Mouse (Mus musculus) embryonic fibroblast, embryonic 13.5 days (primary cell): ENCODE results near the gene Nr4a1. TPM values are rescaled to one million over a fixed set of nuclear protein-coding genes. Genes with fewer than 3 reads are reported as not detected.
A peak's percentile ranks its signal among the peaks of the same experiment; 100 is the strongest.

Source experiments
- H3K27ac ChIP-seq: 2 replicates; pipeline ENCODE4 v1.5.1; 2012; ENCODE audit warnings: low read length, control low read depth, inconsistent platforms; ENCODE audit not compliant: insufficient read depth
- H3K4me1 ChIP-seq: 2 replicates; pipeline ENCODE4 v1.6.1; 2011; ENCODE audit warnings: low read length; ENCODE audit not compliant: control insufficient read depth, insufficient read depth
- H3K4me3 ChIP-seq: 2 replicates; pipeline ENCODE4 v1.5.1; 2011; ENCODE audit warnings: mild to moderate bottlenecking, control low read depth, low read length; ENCODE audit not compliant: insufficient read depth
- CTCF ChIP-seq: IDR thresholded peaks from 2 replicates; pipeline ENCODE4 v1.5.1; 2011; ENCODE audit warnings: mild to moderate bottlenecking, control low read depth, low read length, moderate library complexity, borderline replicate concordance; ENCODE audit not compliant: insufficient read depth
- POLR2A ChIP-seq: IDR thresholded peaks from 2 replicates; pipeline ENCODE4 v1.6.1; 2011; ENCODE audit warnings: low read depth, mild to moderate bottlenecking, control low read depth, low read length, moderate library complexity
- polyA plus RNA-seq: library from polyadenylated mRNA; stranded (reverse); fragments of >200 nt; gene quantifications from 2 replicates; pipeline ENCODE4 v1.2.4, GENCODE M21; 2011; ENCODE audit warnings: low read depth; ENCODE audit not compliant: missing spikeins, insufficient read length

Gene Nr4a1
- polyA plus RNA-seq, 1 experiment = 68.2 TPM

DNA sequence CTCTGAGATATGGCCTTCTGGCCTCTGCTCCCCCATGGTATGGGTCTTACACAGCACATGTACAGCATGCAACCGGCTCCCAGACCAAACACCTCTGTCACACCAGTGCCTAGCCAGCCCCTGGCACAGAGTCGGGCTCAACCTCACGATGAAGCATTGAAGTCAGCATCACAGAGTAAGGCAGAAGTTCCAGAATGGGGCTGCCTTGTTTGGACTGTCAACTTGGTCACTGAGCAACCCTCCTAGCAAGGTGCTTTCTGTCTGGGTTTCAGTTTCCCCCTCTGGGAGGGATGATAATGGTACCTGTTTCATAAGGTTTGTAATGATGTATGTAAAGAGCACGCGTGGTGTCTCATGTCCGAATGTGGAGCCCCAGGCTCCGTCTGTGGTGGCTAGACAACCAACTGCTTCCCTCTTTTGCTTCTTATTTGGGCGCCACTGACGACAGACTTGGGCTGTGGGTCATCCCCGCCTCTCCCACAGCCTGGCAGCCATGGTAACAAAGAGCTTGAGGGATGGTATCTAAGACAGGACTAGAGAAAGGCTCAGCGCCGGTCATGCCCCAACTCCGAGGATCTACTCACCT lies 31.1 kb upstream of the Nr4a1 start:
- H3K4me1 ChIP-seq = peaks cover 11% of the 10 kb centered on the region
- H3K27ac ChIP-seq = no peak overlapping the region
- H3K4me3 ChIP-seq = no peak overlapping the region
- TF ChIP-seq POLR2A (no peak), CTCF (no peak)

DNA sequence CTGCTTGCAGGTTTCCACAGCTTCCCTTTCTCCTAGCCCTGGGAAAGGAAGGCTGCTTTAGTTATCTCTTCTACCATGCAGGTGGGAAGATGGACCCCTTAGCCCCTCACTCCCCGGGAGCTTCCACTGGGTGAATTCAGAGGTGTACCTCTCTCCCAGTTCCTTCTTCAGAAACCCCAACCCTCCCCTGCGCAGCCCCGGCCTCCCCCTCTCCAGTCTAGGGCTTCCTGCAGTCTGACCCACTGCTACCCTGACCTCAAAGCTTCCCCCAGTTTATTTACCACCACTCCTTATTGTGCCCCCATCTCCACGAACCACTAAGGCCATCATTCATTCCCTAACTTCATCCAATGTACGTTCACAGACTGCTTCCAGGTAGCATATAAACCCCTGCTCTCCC lies 30.5 kb upstream of the Nr4a1 start:
- Histone ChIP-seq H3K4me1 (peaks cover 15% of the 10 kb centered on the region), H3K4me3 (0 out of 2 replicates have a peak overlapping the region, but pooled peaks have one; percentile 7), H3K27ac (no peak overlapping the region)
- TF ChIP-seq POLR2A (no peak), CTCF (no peak)

DNA sequence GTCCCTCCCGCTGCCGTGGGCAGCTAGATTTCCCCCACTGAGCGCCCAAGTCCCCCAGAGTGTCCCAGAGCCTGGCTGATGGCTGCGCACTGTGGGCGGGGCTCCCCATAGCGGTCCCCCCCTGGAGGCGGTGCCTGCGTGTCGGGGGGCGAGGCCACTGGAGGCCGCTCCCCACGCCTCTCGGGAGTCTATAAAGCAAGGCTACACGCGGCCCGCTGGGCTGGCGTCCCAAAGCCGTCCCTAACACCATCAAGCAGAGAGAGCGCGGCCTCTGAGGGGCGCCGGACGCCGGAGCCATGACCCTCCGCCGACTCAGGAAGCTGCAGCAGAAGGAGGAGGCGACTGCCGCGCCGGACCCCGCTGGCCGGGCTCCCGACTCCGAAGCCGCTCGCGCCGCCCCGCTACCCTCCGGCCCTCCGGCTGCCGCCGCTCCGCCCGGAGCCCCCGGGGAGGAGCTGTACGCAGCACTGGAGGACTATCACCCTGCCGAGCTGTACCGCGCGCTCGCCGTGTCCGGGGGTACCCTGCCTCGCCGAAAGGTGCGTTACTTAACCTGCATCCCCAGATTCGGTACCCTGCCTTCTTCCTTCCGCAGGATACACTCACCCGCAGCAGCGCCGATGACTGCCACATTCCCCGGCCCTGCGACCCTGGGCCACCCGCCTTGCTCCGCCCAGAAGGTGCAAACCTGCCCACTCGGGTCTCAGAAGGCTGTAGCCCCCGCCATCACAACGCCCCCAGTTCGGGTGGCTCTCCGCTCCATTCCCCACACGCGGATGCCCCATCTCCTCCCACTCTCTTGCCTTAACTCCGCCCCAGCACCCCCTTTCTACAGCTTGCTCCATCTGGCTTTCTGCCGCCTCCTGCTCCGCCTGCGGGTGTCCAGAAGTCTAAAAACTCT lies 29.8 kb upstream of the Nr4a1 start, which contains the start of gene Grasp:
Gene Grasp (plus strand): TSS at position 183 of the 901 bp plus-strand sequence.
- H3K4me3 ChIP-seq = peak within 1 kb of the TSS; percentile 86
- TF ChIP-seq CTCF (no peak), POLR2A (peak; percentile 98)
- H3K27ac ChIP-seq = peak within 1 kb of the TSS; percentile 14; the same call in 1 of the 2 replicates
- H3K4me1 ChIP-seq = peaks cover 18% of the 10 kb centered on the region

DNA sequence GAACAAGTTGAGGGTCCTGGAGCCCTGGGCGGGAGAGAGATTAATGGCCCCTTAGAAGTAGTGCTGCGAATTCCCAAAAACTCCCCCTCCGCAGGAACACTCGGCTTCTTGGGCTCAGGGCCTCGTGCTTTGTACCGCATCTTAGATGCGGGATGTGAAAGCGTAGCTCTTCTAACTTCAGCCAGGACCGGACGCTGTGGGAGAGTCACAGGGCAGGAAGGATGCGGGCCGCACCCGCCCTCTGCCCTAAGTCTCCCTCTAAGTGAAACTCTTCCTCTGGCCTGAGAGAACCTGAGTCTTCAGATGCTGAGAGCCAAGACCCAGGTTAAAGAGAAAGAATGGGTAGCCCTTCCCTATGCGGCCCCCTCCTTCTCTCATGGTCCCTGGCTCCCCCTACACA lies 29.1 kb upstream of the Nr4a1 start:
- TF ChIP-seq CTCF = no peak
- TF ChIP-seq POLR2A = no peak
- peak overlapping the region; percentile 86 for H3K4me3 ChIP-seq
- peaks cover 18% of the 10 kb centered on the region for H3K4me1 ChIP-seq

DNA sequence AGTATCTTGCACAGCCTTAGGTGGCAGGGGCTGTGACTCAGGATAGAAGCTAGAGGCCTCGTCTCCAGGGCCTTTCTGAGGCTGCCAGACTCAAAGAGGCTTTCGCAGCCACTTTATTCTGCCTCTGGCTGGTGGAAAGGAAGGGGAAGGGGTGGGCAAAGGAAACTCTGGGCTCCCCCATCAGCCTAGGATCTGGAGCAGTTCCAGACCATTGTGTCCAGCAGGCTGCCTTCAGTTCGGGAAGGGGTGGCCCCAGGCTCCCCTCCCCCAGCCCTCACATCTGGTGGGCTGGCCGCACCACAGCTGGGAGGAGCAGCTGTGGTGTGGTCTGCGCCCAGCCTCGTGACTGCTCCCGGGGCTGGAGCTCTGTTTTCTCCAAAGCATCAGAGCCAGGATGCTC lies 26.1 kb upstream of the Nr4a1 start:
- Histone ChIP-seq H3K4me3 (no peak overlapping the region), H3K4me1 (peaks cover 10% of the 10 kb centered on the region), H3K27ac (peak overlapping the region; percentile 64)
- TF ChIP-seq POLR2A (no peak), CTCF (no peak)

More for the DNA sequence above, 29.1 kb upstream of the Nr4a1 start:
- peak overlapping the region; percentile 14; the same call in 1 of the 2 replicates for H3K27ac ChIP-seq

DNA sequence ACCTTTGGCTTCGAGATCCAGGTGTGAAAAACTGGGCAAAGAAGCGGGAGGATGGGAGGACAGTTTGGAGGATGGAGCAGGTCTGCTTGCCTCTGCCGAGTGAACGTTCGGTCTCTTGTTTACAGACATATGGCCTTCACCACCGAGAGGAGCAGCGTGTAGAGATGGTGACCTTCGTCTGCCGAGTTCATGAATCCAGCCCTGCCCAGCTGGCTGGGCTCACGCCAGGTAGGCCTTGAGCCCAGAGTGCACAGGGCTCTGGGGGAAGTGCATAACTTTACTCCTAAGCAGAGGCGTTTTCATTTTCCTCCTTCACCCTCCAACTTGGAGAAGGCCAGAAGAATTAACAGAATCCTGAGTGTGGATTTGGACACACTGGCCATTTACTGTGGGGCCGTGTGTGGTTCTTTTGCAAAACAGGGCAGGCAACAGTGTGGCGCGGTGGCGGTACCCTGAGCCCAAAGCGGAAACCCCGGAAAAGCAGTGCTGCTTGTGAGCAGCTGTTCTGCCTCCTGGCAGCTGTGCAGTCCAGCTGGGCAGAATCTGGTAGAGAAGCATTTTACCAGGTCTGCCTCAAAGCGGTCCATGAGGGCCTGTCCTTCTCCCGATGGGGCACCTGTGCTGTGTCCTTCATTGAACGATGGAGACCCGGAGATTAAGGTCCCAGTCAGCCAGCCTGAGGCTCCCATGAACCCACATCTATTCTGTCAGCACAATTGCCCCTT lies 25.0 kb upstream of the Nr4a1 start:
- Histone ChIP-seq H3K27ac (peak overlapping the region; percentile 64; the same call in 1 of the 2 replicates), H3K4me1 (peaks cover 10% of the 10 kb centered on the region; the same call in 1 of the 2 replicates), H3K4me3 (no peak overlapping the region)
- no peak for TF ChIP-seq CTCF
- TF ChIP-seq POLR2A = no peak

DNA sequence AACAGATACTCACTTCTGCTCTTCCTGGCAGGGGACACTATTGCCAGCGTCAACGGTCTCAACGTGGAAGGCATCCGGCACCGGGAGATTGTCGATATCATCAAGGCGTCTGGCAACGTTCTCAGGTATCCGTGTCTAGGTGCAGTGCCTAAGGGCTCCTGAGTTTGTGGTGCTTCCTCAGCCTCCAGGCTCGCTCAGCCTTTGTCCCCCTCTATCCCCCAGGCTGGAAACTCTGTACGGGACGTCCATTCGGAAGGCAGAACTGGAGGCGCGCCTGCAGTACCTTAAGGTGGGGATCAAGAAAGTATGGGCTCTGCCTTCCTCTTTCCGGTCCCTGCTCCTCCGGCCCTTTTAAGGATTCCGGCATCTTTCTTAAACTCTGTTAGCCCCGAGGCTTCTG lies 23.6 kb upstream of the Nr4a1 start:
- no peak overlapping the region for H3K4me3 ChIP-seq
- no peak for TF ChIP-seq CTCF
- no peak for TF ChIP-seq POLR2A
- H3K4me1 ChIP-seq = peaks cover 10% of the 10 kb centered on the region; the same call in 1 of the 2 replicates
- no peak overlapping the region for H3K27ac ChIP-seq

DNA sequence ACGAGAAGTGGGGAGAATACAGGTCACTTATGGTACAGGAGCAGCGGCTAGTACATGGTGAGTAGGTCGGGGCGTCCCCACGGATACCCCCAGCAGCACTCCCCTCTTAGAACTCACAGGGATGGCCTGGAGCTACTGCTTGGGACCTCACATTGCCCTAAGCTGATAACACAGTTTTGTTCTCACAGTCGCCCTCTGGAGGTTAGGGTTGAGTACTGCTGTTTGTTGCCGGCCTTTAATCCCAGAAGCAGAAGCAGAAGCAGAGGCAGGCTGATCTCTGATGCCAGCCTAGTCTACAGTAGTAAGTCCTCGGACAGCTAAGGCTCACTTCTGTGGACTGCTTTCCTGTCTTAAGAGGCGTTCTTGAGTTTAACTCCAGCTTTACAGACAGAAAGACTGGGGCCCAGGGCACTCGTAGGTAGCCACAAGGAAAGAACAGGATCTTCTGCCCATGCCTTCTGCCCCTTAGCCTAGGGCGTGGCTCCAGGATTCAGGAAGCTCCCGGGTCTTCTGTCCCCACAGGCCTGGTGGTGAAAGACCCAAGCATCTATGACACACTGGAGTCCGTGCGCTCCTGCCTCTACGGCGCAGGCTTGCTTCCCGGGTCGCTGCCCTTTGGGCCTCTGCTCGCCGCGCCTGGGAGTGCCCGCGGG lies 22.9 kb upstream of the Nr4a1 start:
- Histone ChIP-seq H3K27ac (no peak overlapping the region), H3K4me3 (no peak overlapping the region), H3K4me1 (peaks cover 10% of the 10 kb centered on the region; the same call in 1 of the 2 replicates)
- TF ChIP-seq CTCF (no peak), POLR2A (no peak)

DNA sequence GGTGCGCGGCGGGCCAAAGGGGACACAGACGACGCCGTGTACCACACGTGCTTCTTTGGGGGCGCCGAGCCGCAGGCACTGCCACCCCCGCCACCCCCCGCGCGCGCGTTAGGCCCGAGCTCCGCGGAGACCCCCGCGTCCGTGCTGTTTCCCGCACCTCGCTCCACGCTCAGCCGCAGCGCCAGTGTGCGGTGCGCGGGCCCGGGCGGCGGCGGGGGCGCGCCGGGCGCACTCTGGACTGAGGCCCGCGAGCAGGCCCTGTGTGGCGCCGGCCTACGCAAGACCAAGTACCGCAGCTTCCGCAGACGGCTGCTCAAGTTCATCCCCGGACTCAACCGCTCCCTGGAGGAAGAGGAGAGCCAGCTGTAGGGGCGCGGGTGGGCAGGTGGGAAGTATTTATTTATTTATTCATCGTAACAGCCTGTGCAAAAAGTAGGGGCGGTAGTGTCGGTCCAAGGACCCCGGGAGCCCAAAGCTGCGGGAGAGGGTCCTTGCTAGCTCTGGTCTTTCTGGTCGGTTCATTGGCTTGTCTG lies 22.4 kb upstream of the Nr4a1 start:
- peaks cover 10% of the 10 kb centered on the region; the same call in 1 of the 2 replicates for H3K4me1 ChIP-seq
- H3K27ac ChIP-seq = no peak overlapping the region
- TF ChIP-seq CTCF = no peak
- TF ChIP-seq POLR2A = no peak
- H3K4me3 ChIP-seq = no peak overlapping the region
